Mouse (Mus musculus) left cerebral cortex, postnatal 4 days (tissue): ENCODE results near the gene Hdac1. TPM values are rescaled to one million over a fixed set of nuclear protein-coding genes. Genes with fewer than 3 reads are reported as not detected.
A peak's percentile ranks its signal among the peaks of the same experiment; 100 is the strongest.

Source experiments
- DNase-seq: peaks from one replicate; pipeline ENCODE4 v3.0.0-alpha.2; 2022
- intact Hi-C: fragments of 180-260 bp; cut with DNase I; formaldehyde crosslinking; loops from one replicate; pipeline ENCODE4 v1.15.1; 2025
- total RNA-seq, 2 experiments: library from RNA; stranded (reverse); gene quantifications; 2 replicates each; pipeline ENCODE4 v1.2.3; 2021

Hdac1 gene
- total RNA-seq, 2 experiments from 2014 or later, result 39.8 to 43.5 TPM

GRCm38 (mm10) chr4:129513891-129514290 lies 28.6 kb downstream of the Hdac1 start:
- DNase-seq, result no peak
- intact Hi-C loops, result loop anchor here (10.0 kb wide), 1 partner anchor 91 kb away; the partner anchor contains the start of genes Eif3i and Tmem234

GRCm38 (mm10) chr4:129513086-129513767 lies 29.3 kb downstream of the Hdac1 start, which contains the start of gene Marcksl1:
Marcksl1 (plus strand) TSS chr4:129513581.
- intact Hi-C loops, result loop anchor here (10.0 kb wide), 1 partner anchor 92 kb away; the partner anchor contains the start of genes Eif3i and Tmem234
- DNase-seq, result peak; percentile 97

GRCm38 (mm10) chr4:129511413-129512096 lies 31.0 kb downstream of the Hdac1 start:
- DNase-seq, result no peak
- intact Hi-C loops, result loop anchor here (10.0 kb wide), 1 partner anchor 93 kb away; the partner anchor contains the start of genes Eif3i and Tmem234

GRCm38 (mm10) chr4:129510723-129511412 lies 31.6 kb downstream of the Hdac1 start:
- intact Hi-C loops, result loop anchor here (10.0 kb wide), 1 partner anchor 94 kb away; the partner anchor contains the start of genes Eif3i and Tmem234
- no peak for DNase-seq

- intact Hi-C loops, result loop anchor here (10.0 kb wide), 1 partner anchor 95 kb away; the partner anchor contains the start of genes Eif3i and Tmem234
- DNase-seq, result no peak
Observed at GRCm38 (mm10) chr4:129509650-129510049, 32.9 kb downstream of the Hdac1 start.

GRCm38 (mm10) chr4:129508834-129509600 lies 33.5 kb downstream of the Hdac1 start:
- intact Hi-C loops, result no loop called here
- peak; percentile 53 for DNase-seq

- DNase-seq, result no peak
- intact Hi-C loops, result no loop called here
Observed at GRCm38 (mm10) chr4:129508237-129508515, 34.3 kb downstream of the Hdac1 start.

- no peak for DNase-seq
Observed at GRCm38 (mm10) chr4:129507434-129508236, 34.9 kb downstream of the Hdac1 start.

GRCm38 (mm10) chr4:129505511-129505910 lies 37.0 kb downstream of the Hdac1 start:
- DNase-seq, result no peak
- intact Hi-C loops, result no loop called here

More at GRCm38 (mm10) chr4:129507434-129508236, 34.9 kb downstream of the Hdac1 start:
- intact Hi-C loops, result no loop called here

- DNase-seq, result no peak
- intact Hi-C loops, result no loop called here
Observed at GRCm38 (mm10) chr4:129502901-129503444, 39.5 kb downstream of the Hdac1 start.

- intact Hi-C loops, result no loop called here
- no peak for DNase-seq
Observed at GRCm38 (mm10) chr4:129502327-129502888, 40.1 kb downstream of the Hdac1 start.

- DNase-seq, result peak; percentile 86
- intact Hi-C loops, result no loop called here
Observed at GRCm38 (mm10) chr4:129500607-129501566, 41.6 kb downstream of the Hdac1 start.

GRCm38 (mm10) chr4:129500017-129500416 lies 42.5 kb downstream of the Hdac1 start:
- no peak for DNase-seq
- intact Hi-C loops, result no loop called here

- DNase-seq, result no peak
- intact Hi-C loops, result no loop called here
Observed at GRCm38 (mm10) chr4:129498941-129499340, 43.6 kb downstream of the Hdac1 start.

GRCm38 (mm10) chr4:129496631-129497030 lies 45.9 kb downstream of the Hdac1 start:
- intact Hi-C loops, result no loop called here
- DNase-seq, result no peak

GRCm38 (mm10) chr4:129495672-129496562 lies 46.6 kb downstream of the Hdac1 start:
- intact Hi-C loops, result no loop called here
- no peak for DNase-seq

- no peak for DNase-seq
- intact Hi-C loops, result no loop called here
Observed at GRCm38 (mm10) chr4:129494681-129495080, 47.8 kb downstream of the Hdac1 start.
